Mouse (Mus musculus): ENCODE measurements around the gene Sema3b.
"Not testable (repeated sequence)": the region's sequence is repeated elsewhere in the genome, so short reads cannot be mapped to it uniquely, and the experiment has no call there.

- TF ChIP-seq POLR2A (IDR thresholded peaks at IDR 0.05; ENCODE audit: extremely low read depth, insufficient read depth, low read length); CTCF (IDR thresholded peaks at IDR 0.05; ENCODE audit: low read depth, low read length): not testable (repeated sequence)
Observed at GRCm38 (mm10) chr9:107573774-107574173, 35.3 kb downstream of the Sema3b start.

Measured in liver, adult 2 months (tissue).